Mouse (Mus musculus): Measurements from ENCODE around the gene Myo9b.
"Not testable (repeated sequence)": the region's sequence is repeated elsewhere in the genome, so short reads cannot be mapped to it uniquely, and the experiment has no call there.

Gene Myo9b

GRCm38 (mm10) chr8:71272286-71273150, at the start of gene Myo9b, which contains the start of gene Haus8:
TSS of gene Myo9b (plus strand) at chr8:71272714.
TSS of gene Haus8 (minus strand) at chr8:71272934.
- peak; percentile 100 for DNase-seq (ENCODE audit: low read depth, low spot score)
- no peaks in the 10 kb centered on the region for H3K36me3 ChIP-seq (ENCODE audit: control insufficient read depth, insufficient read depth, low read length, poor library complexity, severe bottlenecking)
- H3K27me3 ChIP-seq (ENCODE audit: control insufficient read depth, insufficient read depth, low read length, poor library complexity, severe bottlenecking), result no peaks in the 10 kb centered on the region

GRCm38 (mm10) chr8:71224560-71224959, 48.0 kb upstream of the Myo9b start:
- Histone ChIP-seq H3K36me3 (ENCODE audit: control insufficient read depth, insufficient read depth, low read length, poor library complexity, severe bottlenecking) (no peaks in the 10 kb centered on the region), H3K27me3 (ENCODE audit: control insufficient read depth, insufficient read depth, low read length, poor library complexity, severe bottlenecking) (no peaks in the 10 kb centered on the region; the same call in 1 of the 2 replicates)
- peak; percentile 62 for DNase-seq (ENCODE audit: low read depth, low spot score)

GRCm38 (mm10) chr8:71242757-71243156, 29.8 kb upstream of the Myo9b start:
- no peaks in the 10 kb centered on the region for H3K36me3 ChIP-seq (ENCODE audit: control insufficient read depth, insufficient read depth, low read length, poor library complexity, severe bottlenecking)
- no peaks in the 10 kb centered on the region for H3K27me3 ChIP-seq (ENCODE audit: control insufficient read depth, insufficient read depth, low read length, poor library complexity, severe bottlenecking)
- no peak for DNase-seq (ENCODE audit: low read depth, low spot score)

- Histone ChIP-seq H3K27me3 (ENCODE audit: control insufficient read depth, insufficient read depth, low read length, poor library complexity, severe bottlenecking) (no peaks in the 10 kb centered on the region), H3K36me3 (ENCODE audit: control insufficient read depth, insufficient read depth, low read length, poor library complexity, severe bottlenecking) (no peaks in the 10 kb centered on the region)
- DNase-seq (ENCODE audit: low read depth, low spot score), result no peak
These were observed 24.3 kb upstream of the Myo9b start for GRCm38 (mm10) chr8:71248203-71248602.

GRCm38 (mm10) chr8:71256545-71257232, 15.8 kb upstream of the Myo9b start:
- no peak for DNase-seq (ENCODE audit: low read depth, low spot score)
- no peaks in the 10 kb centered on the region for H3K36me3 ChIP-seq (ENCODE audit: control insufficient read depth, insufficient read depth, low read length, poor library complexity, severe bottlenecking)
- H3K27me3 ChIP-seq (ENCODE audit: control insufficient read depth, insufficient read depth, low read length, poor library complexity, severe bottlenecking), result no peaks in the 10 kb centered on the region

GRCm38 (mm10) chr8:71261234-71261633, 11.3 kb upstream of the Myo9b start:
- no peaks in the 10 kb centered on the region for H3K36me3 ChIP-seq (ENCODE audit: control insufficient read depth, insufficient read depth, low read length, poor library complexity, severe bottlenecking)
- H3K27me3 ChIP-seq (ENCODE audit: control insufficient read depth, insufficient read depth, low read length, poor library complexity, severe bottlenecking), result no peaks in the 10 kb centered on the region
- DNase-seq (ENCODE audit: low read depth, low spot score), result peak; percentile 45

- no peaks in the 10 kb centered on the region for H3K27me3 ChIP-seq (ENCODE audit: control insufficient read depth, insufficient read depth, low read length, poor library complexity, severe bottlenecking)
- no peaks in the 10 kb centered on the region for H3K36me3 ChIP-seq (ENCODE audit: control insufficient read depth, insufficient read depth, low read length, poor library complexity, severe bottlenecking)
- DNase-seq (ENCODE audit: low read depth, low spot score), result no peak
These were observed 4.8 kb upstream of the Myo9b start for GRCm38 (mm10) chr8:71267690-71268089.

GRCm38 (mm10) chr8:71268286-71268685, 4.2 kb upstream of the Myo9b start:
- not testable (repeated sequence) for H3K36me3 ChIP-seq (ENCODE audit: control insufficient read depth, insufficient read depth, low read length, poor library complexity, severe bottlenecking); DNase-seq (ENCODE audit: low read depth, low spot score); H3K27me3 ChIP-seq (ENCODE audit: control insufficient read depth, insufficient read depth, low read length, poor library complexity, severe bottlenecking)

GRCm38 (mm10) chr8:71271630-71272029, 884 bp upstream of the Myo9b start:
- Histone ChIP-seq H3K27me3 (ENCODE audit: control insufficient read depth, insufficient read depth, low read length, poor library complexity, severe bottlenecking) (no peaks in the 10 kb centered on the region), H3K36me3 (ENCODE audit: control insufficient read depth, insufficient read depth, low read length, poor library complexity, severe bottlenecking) (no peaks in the 10 kb centered on the region)
- DNase-seq (ENCODE audit: low read depth, low spot score), result no peak

GRCm38 (mm10) chr8:71273151-71273510, 617 bp downstream of the Myo9b start:
- DNase-seq (ENCODE audit: low read depth, low spot score), result peak; percentile 50
- no peaks in the 10 kb centered on the region for H3K27me3 ChIP-seq (ENCODE audit: control insufficient read depth, insufficient read depth, low read length, poor library complexity, severe bottlenecking)

GRCm38 (mm10) chr8:71274478-71274877, 2.0 kb downstream of the Myo9b start:
- no peak for DNase-seq (ENCODE audit: low read depth, low spot score)

More at GRCm38 (mm10) chr8:71273151-71273510, 617 bp downstream of the Myo9b start:
- no peaks in the 10 kb centered on the region for H3K36me3 ChIP-seq (ENCODE audit: control insufficient read depth, insufficient read depth, low read length, poor library complexity, severe bottlenecking)

GRCm38 (mm10) chr8:71276166-71276565, 3.7 kb downstream of the Myo9b start:
- no peak for DNase-seq (ENCODE audit: low read depth, low spot score)
- no peaks in the 10 kb centered on the region for H3K27me3 ChIP-seq (ENCODE audit: control insufficient read depth, insufficient read depth, low read length, poor library complexity, severe bottlenecking)
- H3K36me3 ChIP-seq (ENCODE audit: control insufficient read depth, insufficient read depth, low read length, poor library complexity, severe bottlenecking), result no peaks in the 10 kb centered on the region

More at GRCm38 (mm10) chr8:71274478-71274877, 2.0 kb downstream of the Myo9b start:
- Histone ChIP-seq H3K27me3 (ENCODE audit: control insufficient read depth, insufficient read depth, low read length, poor library complexity, severe bottlenecking) (no peaks in the 10 kb centered on the region), H3K36me3 (ENCODE audit: control insufficient read depth, insufficient read depth, low read length, poor library complexity, severe bottlenecking) (no peaks in the 10 kb centered on the region)

GRCm38 (mm10) chr8:71279409-71279808, 6.9 kb downstream of the Myo9b start:
- H3K27me3 ChIP-seq (ENCODE audit: control insufficient read depth, insufficient read depth, low read length, poor library complexity, severe bottlenecking); H3K36me3 ChIP-seq (ENCODE audit: control insufficient read depth, insufficient read depth, low read length, poor library complexity, severe bottlenecking); DNase-seq (ENCODE audit: low read depth, low spot score): not testable (repeated sequence)

- DNase-seq (ENCODE audit: low read depth, low spot score); H3K27me3 ChIP-seq (ENCODE audit: control insufficient read depth, insufficient read depth, low read length, poor library complexity, severe bottlenecking); H3K36me3 ChIP-seq (ENCODE audit: control insufficient read depth, insufficient read depth, low read length, poor library complexity, severe bottlenecking): not testable (repeated sequence)
These were observed 9.2 kb downstream of the Myo9b start for GRCm38 (mm10) chr8:71281731-71282130.

GRCm38 (mm10) chr8:71282621-71283020, 10.1 kb downstream of the Myo9b start:
- no peaks in the 10 kb centered on the region for H3K36me3 ChIP-seq (ENCODE audit: control insufficient read depth, insufficient read depth, low read length, poor library complexity, severe bottlenecking)
- no peak for DNase-seq (ENCODE audit: low read depth, low spot score)
- H3K27me3 ChIP-seq (ENCODE audit: control insufficient read depth, insufficient read depth, low read length, poor library complexity, severe bottlenecking), result no peaks in the 10 kb centered on the region

All from splenic B cell, adult 2 months (primary cell).